Mouse (Mus musculus): ENCODE data around the gene Sp9. TPM values are rescaled to one million over a fixed set of nuclear protein-coding genes. Genes with fewer than 3 reads are reported as not detected.
A peak's percentile ranks its signal among the peaks of the same experiment; 100 is the strongest.

The Sp9 gene
- not detected for polyA plus RNA-seq (2017; shearing (Covaris generic))

DNA sequence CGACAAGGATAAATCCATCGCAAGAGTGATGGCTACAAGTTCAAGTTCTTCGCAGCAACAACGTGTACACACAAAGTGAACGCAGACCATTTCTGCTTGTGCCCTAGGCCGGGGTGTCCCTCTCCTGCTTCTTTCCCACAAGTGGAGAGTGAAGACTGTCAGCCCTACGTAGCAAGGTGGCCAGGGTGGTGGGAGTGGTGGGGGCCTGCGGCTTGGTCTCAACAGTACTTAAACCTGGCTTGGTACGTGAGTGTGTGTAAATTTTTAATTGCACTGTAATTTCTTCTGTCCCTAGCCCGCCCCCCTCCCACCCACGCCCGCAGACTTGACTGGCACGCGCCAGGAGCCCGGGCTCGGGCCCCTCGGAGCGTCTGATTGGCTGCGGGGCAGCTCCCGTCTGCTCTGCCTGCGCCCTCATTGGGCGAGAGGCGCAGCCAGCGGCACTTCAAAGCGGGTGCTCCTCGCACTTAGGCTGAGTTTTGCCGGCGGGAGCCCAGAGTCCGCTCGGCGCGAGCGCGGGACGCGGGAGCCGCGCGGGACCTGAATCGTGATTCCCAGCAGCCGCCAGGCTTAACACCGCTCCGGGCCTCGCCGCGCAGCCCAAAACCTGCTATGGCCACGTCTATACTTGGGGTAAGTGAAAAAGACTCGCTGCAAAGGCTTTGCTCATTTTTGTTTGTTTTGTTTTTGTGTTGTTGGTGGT is at the start of gene Sp9:
Gene Sp9 (plus strand): TSS at position 467 of the 703 bp plus-strand sequence.
- ATAC-seq, result peak; percentile 16

DNA sequence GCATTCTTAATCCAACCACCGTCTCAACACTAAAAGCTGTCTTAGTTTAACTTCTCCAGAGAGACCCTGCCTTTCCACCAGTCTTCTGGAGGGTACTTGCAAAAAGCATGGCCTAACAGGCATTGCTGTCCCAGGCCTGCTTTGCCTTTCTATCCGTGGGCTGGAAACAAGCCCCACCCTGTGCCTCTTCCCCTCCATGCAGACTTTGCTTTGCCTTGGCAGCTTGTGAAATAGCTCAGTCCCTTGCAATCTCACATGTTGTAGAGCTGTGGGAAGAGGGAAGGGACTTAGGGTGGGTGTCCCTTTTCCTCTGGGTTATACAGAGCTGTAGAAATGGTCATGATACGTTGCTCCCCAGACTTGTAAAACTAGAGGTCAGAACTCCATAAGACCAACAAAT is 40.6 kb upstream of the Sp9 start:
- no peak for ATAC-seq

DNA sequence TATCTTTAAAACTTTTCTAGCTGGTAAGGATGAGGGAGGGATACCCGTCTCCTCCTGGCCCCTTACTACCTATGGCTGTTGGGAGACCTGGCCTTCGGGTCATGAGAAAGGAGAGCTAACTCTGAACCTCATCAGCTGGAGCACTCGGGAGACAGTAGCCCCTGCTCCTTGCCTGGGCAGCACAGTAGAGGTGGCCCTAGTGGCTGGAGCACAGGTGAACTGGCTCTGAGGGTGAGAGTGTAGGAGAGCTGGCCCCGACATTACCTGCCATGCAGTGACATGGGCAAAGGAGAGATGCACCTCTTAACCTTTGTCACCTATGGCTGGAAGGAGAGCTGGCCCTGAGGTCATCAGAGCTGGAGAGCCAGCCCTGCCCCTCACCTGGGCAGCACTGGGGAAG is 30.4 kb upstream of the Sp9 start:
- no peak for ATAC-seq

DNA sequence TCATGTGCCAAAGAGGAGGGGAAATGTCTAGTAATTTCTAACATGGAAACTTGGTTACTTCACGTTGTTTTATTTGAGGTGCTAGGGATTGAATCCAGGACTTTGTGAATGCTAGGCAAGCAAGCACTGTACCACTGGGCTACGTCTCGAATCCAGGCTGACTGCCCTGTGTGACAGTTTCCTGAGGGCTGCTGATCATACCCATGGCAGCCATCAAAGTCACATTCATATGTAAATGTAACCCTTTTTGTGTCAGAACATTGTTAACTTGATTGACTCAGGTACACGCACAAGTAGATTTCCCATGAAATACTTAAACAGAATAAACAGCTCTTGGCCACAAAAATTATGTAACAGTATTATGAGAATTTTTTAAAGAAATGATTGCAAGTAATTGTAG is 23.0 kb upstream of the Sp9 start:
- ATAC-seq, result no peak

DNA sequence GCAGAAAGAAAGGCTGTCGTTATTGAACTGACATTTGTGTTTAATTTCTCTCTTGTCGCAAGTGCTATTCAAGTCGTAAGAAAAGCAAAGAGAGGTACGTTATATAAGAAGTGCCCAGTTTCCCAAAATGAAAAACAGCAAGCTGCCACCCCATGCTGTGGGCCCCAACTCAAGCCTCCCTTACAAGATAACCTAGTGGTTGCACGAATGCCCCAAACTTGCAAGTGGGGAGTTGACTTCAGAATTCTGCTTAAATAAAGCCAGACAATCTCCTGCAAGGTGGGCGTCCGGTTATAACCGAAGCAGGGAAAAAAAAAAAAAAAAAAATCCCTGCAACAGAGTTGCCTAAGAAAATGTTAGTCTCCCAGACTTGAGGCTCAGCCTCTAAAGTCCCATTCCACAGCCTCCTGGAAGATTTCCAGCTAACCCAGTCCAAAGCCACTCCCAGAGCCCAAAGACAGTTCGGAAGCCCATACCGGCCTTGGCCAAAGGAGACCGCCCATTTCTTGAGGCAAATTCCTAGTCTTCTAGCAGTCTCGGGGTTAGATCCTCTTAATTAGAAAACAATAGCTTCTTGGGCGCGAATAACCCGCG is 8.5 kb upstream of the Sp9 start:
- no peak for ATAC-seq

DNA sequence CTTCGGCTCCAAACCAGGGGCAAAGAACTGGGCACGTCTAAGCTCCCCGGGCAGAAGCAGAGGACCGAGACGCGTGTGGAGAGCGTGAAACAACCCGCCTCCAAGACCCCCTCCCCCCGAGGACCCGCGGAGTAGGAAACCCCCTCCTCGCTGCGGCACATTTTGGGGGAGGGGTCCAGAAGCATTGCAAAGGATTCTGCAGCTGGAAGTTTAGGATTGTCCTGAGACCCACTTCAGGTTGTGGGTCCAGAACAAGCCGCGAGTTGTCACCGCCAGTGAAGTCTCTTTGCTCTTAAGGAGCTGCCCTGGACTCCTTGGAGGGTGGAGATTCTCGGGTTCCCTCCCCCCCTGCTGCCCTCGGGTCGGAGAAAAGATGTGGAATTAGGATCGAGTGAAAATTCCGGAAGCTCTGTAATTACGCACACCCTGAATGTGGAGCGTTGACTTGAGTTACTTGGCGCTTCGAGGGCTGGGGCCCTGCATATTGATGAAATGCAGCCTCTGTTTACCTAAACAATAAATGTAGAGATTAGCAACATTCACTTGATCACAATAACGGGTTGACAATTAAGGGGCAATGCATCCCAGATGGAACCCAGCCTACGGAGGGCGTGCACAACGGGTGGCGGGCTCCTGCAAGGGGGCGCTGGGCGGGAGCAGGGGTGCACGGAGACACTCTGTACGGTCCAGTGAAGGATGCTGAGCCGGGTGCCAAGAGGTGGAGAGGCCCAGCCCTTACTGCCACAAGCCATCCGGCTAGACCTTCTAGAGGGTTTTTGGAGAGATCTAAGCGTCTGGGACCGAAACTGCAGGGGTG is 7.7 kb upstream of the Sp9 start:
- ATAC-seq, result peak; percentile 38

DNA sequence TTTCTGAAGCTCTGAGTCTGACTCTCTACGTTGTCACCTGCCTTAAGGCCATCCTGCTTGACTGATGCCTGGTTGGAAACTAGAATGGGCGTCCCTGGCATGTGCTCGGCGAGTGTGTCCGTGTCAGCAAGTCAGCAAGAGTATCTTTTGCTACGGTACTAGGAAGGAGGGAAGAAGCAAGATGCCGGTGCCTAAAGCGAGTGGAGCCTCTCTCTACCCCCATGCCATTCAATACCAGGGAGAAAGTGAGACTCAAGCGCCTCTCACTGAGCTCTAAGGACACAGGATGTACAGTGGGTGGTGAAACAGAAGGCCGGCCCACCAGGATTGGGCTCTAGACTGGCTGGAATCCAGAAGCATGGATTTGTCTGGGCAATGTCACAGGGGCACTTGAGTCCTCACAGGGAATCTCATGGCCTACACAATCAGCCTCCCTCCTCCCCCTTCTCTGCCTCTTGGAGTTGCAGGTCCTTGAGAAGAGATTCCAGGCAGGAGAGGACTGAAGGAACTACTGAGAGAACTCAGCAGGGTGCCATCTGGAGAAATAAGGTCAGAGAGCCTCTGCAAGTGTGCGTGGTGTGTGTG is 7.0 kb upstream of the Sp9 start:
- no peak for ATAC-seq

DNA sequence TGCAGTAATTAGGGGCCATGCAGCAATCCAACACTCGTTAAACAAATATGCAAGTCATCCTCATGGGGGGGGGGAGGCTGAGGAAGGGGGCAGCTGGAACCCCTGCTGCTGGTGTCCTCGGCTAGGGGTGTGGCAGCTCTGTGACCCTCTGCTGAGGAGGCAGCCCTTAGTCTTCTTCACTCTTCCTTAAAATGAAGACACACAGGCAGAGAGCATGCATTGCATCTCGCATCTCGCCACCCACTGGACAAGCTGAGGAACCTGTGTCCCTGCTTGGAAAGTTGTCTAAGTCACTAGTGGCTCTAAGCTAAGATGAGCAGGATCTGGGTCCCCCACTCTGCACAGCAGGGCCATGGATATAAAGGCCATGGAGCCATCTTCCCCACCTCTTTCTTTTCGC is 5.7 kb upstream of the Sp9 start:
- ATAC-seq, result no peak

DNA sequence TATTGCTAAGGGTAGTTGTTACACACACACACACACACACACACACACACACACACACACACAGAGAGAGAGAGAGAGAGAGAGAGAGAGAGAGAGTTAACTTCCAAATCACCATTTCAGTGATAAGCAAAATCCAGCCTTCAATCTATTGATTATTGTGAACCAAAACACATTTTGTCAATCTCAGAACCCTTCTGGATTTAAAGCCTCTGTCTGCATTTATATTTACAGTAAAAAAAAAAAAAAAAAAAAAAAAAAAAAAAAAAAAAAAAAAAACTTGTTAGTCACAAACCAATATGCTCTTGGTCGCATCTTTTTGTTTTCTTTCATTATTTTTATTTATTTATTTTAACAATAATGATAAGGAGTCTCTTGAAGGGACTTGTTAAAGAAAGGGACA is 5.1 kb upstream of the Sp9 start:
- no peak for ATAC-seq

DNA sequence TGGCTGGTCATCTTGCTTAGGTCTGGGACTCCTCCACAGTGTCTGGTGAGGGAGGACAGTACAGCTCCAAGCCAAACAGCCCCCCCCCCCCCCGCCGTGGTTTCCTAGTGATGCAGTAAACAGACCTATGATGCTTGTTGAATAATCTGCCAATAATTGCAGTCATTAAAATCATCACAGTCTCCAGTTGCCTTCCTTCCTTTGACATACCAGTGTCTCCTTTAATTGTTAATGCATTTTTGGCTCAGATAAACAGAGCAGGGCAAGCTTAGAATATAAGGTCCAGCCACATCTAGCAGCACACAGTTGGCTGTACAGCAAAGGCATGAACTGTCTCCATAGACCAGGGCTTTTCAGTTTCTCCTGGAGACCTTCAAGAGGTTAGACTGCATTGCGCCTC is 4.5 kb upstream of the Sp9 start:
- ATAC-seq, result no peak

DNA sequence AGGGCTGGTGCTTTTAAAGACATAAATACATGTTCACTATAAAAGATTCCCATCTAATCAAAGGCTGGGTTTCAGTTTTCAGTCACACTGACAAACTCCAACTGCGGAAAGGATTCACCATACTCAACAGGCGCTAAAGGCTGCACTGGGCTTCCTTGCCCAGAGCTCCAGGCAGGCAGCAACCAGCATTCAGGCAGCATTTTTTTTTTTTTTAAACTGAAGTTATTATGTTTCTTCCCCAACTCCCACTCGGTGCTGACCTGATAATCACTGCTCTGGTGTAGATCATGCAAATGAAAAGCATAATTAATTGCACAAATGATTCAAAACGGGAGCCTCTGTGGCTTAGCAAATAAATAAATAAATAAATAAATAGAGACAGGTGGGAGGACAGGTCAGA is 3.9 kb upstream of the Sp9 start:
- no peak for ATAC-seq

DNA sequence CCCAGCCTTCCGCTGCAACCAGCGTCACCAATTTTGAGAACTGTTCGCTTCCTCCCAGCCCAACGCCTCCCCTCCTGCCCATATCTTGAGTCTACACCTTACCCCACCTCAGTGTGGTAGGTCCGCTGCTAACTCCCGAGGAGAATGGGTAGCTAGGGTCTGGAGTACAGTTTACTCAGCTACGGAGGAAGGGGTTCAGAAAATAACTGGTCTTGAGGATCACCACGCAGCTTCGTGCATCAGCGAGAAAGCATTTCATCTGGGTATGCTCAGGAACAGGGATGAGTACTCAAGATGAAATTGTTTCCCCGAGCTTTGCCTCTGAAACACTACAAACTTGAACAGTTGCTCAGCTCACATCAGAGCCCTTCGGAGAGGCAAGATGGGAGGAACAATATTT is 3.4 kb upstream of the Sp9 start:
- no peak for ATAC-seq

DNA sequence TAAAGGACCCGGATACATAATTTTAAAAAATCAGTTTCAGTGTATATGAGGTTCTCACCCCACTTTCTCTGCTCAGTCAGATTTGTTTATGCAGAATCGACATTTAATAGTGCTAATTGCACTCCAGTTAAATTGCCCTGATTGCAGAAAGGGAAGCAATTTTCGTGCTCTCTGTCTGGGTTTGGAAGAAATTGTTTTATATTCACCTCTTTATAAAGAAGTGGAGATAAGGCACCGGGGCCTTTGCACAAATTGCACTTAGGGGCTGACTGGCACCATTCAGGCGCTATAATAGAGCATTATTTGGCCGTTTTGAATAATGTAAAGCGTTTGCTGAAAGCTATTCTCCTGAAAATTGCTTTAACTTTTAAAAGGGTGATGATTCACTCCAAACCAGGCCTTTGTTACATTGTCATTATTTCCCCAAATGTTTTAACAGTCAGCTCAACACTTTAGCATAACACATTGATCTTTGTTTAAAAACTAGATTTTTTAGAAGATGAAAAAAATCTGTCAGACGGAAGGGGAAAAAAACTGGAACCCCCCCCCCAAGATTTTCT is 2.8 kb upstream of the Sp9 start:
- ATAC-seq, result no peak

DNA sequence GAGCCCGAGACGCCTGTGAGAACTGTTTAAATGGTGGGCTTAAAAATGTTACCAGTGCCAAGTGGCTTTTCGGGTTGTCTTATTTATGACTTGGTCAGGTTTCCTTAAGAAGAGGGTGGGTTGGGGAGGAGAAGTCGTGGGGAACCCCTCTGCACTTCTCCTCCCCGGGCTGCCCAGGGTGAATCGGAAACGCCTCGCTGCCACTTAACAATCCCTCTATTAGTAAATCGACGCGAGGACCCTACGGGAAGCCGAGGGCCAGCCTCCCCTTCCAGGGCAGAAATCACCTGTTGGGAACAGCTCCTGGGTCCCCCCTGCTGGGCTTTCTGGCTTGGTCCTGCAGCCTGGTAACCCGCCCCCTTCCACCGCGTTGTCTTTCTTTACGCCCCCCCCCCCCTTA is 2.1 kb upstream of the Sp9 start:
- ATAC-seq, result no peak

DNA sequence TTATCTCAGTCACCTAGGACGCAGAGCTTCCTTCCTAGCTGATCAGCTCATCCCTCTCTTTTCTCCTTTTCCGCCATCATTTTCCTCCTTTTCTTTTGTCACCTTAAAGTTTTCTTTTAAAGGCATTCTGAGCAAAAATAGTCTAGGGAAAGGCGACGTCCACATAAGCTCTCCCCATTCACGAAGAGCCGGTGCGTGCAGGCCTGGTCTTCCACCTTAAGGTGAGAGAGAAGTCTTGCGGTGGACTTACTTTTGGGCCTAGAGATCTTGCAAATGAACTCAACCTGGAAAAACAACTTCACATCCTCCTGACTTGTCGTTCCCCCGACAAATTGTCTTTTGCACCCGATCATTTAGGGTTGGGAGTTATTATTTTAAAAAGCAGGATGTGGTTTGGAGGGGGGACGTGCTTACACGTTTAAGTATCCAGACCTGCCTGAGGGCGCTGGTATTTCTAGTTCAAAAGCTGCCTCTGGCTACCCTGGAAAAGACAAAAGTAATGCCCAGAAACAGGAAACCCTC is 1.6 kb upstream of the Sp9 start:
- peak; percentile 55 for ATAC-seq

DNA sequence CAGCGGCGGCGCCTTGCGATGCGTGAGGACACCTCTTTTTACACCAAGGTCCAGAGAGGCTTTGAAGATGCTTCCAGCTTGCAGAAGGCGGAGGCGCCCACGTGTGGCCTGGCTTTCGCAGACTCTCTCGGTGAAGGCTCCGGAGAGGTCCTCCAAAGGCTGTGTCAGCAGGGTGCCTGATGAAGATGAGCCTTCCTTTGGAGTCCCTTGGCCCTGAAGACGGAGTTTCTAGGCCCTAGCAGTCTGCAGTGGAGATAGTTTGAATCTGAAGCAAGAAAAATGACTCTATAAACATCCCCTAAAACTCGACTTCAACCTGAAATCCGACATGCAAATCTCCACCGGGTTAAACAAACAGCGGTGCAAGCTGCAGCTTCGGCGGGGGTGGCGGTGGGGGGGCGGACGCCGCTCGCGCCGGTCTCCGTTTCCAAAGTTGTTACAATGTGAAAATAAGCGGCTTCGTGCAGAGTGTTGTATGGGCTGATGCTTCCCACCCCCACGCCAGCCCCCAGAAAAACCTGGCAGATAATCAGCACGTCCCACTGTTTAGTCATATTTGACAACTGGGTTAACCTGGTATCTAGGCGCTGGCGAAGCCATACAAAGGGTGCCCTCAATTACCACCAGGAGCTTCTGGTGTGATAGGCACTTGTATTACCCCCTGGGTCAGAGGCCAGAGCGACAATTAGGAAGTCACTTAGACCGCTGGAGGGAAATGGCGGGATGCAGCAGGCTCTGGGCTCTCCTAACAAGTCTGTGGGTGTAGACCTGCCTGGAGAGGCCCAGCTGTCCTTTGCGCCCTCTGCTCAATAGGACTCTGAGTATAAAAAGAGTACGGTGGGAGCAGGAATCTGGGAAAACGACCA is 899 bp upstream of the Sp9 start:
- peak; percentile 15 for ATAC-seq

DNA sequence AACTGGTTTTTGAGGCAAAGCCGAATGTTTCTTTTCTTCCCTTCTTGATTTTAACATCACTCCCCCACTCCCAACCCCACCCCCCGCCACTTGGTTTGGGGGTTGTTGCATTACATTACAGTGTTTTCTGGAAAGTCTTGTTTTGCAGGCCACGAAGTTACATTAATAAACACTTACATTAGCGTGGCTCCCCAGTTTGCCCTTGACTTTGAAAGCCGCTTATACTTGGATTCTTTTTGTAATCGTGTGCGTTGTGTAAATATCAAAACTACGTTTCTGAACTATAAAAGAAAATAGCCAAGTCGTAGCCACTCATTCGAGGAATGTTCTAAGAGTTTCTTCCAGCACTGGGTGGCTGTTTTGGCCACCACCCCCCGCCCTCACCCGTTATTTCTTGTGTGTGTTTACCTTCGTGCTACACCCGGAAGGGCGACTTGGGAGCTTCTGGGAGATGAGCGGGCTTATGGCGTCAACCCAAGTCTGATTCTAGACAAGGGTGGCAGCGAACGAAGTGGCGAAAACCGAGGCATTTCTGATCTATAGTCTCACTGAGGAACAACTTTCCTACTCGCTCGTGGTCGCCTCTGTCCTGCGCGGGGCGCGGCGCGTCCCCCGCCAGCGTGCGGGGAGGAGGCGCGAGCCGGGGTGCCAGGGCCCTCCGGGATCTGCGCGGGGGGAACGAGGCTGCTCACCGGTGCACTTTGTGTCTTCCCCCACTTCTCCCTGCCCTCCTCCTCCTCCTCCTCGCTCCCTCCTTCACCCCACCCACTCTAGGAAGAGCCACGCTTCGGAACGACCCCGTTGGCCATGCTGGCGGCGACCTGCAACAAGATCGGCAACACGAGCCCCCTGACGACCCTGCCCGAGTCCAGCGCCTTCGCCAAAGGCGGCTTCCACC is 875 bp downstream of the Sp9 start:
- ATAC-seq, result no peak

DNA sequence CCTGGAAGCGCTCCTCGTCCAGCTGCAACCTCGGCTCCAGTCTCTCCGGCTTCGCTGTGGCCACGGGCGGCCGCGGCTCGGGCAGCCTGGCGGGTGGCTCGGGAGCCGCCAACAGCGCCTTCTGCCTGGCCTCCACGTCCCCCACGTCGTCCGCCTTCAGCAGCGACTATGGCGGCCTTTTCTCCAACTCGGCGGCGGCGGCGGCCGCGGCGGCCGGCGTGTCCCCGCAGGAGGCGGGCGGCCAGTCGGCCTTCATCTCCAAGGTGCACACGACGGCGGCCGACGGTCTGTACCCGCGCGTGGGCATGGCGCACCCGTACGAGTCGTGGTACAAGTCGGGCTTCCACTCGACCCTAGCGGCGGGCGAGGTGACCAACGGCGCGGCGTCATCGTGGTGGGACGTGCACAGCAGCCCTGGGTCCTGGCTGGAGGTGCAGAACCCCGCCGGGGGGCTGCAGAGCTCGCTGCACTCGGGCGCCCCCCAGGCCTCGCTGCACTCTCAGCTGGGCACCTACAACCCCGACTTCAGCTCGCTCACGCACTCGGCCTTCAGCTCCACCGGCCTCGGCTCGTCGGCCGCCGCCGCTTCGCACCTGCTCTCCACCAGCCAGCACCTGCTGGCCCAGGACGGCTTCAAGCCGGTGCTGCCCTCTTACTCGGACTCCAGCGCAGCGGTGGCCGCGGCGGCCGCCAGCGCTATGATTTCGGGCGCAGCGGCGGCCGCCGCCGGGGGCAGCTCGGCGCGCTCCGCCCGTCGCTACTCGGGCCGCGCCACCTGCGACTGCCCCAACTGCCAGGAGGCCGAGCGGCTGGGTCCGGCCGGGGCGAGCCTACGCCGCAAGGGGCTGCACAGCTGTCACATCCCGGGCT is 1.8 kb downstream of the Sp9 start:
- no peak for ATAC-seq

DNA sequence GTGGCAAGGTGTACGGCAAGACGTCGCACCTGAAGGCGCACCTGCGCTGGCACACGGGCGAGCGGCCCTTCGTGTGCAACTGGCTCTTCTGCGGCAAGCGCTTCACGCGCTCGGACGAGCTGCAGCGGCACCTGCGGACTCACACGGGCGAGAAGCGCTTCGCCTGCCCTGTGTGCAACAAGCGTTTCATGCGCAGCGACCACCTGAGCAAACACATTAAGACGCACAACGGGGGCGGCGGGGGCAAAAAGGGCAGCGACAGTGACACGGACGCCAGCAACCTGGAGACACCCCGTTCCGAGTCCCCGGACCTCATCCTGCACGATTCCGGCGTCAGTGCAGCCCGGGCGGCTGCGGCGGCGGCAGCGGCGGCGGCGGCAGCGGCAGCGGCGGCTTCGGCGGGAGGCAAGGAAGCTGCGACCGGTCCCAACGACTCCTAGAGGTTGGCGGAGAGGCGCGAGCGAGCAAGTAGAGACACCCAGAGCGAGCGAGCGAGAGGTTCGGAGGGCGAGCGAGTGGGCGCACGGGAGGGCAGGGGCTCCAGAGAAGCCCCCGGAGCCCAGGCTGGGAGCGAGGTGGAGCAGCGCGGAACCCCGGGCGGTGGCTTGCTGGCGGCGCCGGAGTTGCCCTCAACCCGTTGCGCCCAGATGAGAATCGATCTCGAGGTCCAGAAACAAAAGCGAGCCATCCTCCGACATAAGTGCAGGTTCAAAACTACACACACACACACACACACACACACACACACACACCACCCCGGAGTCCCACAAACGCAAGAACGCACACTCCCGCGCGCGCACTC is 2.6 kb downstream of the Sp9 start:
- ATAC-seq, result no peak

Measured in inflammation-experienced regulatory T-cells, adult 6 months (primary cell).